Mouse (Mus musculus) heart, embryonic 12.5 days (tissue): ENCODE measurements around the gene Bbs9. TPM values are rescaled to one million over a fixed set of nuclear protein-coding genes. Genes with fewer than 3 reads are reported as not detected.

ENCODE experiments used
- ATAC-seq: fragments of 200-750 bp; cut with Nextera tagmentation; 2 replicates; pipeline ENCODE4 v1.8.0; 2017; ENCODE audit warnings: moderate TSS enrichment, moderate library complexity; ENCODE audit not compliant: insufficient number of reproducible peaks, low FRiP score
- H3K27ac ChIP-seq: fragments of 300-500 bp; sonication (generic); 2 replicates; pipeline ENCODE4 v1.5.1; 2016; ENCODE audit warnings: mild to moderate bottlenecking, moderate library complexity; ENCODE audit not compliant: poor library complexity, severe bottlenecking
- H3K27me3 ChIP-seq: fragments of 300-500 bp; sonication (generic); replicated peaks from 2 replicates; pipeline ENCODE4 v1.6.1; 2016; ENCODE audit warnings: mild to moderate bottlenecking, moderate library complexity
- H3K36me3 ChIP-seq: fragments of 300-500 bp; sonication (generic); 2 replicates; pipeline ENCODE4 v1.6.1; 2016; ENCODE audit warnings: mild to moderate bottlenecking, moderate library complexity
- H3K4me1 ChIP-seq: fragments of 300-500 bp; sonication (generic); replicated peaks from 2 replicates; pipeline ENCODE4 v1.6.1; 2016; ENCODE audit warnings: mild to moderate bottlenecking
- H3K4me2 ChIP-seq: fragments of 300-500 bp; sonication (generic); 2 replicates; pipeline ENCODE4 v1.6.1; 2016; ENCODE audit warnings: mild to moderate bottlenecking, moderate library complexity
- H3K4me3 ChIP-seq: fragments of 300-500 bp; sonication (generic); 2 replicates; pipeline ENCODE4 v1.5.1; 2016; ENCODE audit warnings: mild to moderate bottlenecking
- H3K9ac ChIP-seq: fragments of 300-500 bp; sonication (generic); 2 replicates; pipeline ENCODE4 v1.6.1; 2016; ENCODE audit warnings: mild to moderate bottlenecking, moderate library complexity
- H3K9me3 ChIP-seq: fragments of 300-500 bp; sonication (generic); replicated peaks from 2 replicates; pipeline ENCODE4 v1.6.1; 2016; ENCODE audit warnings: mild to moderate bottlenecking, moderate library complexity
- WGBS: fragments of 180-500 bp; shearing (Covaris S2); methylation state at CpG from one replicate; pipeline ENCODE4 v1.1.7; 2016; 5-methylcytosine and 5-hydroxymethylcytosine counted together
- polyA plus RNA-seq: library from polyadenylated mRNA; unstranded; fragments of >200 nt; fragmentation: Nextera tagmentation; extraction: Ambion mirVana; gene quantifications from 2 replicates; pipeline ENCODE4 v1.2.1, GENCODE M21; 2016

The Bbs9 gene
- polyA plus RNA-seq, 1 experiment from 2014 or later, result 8.0 TPM

DNA sequence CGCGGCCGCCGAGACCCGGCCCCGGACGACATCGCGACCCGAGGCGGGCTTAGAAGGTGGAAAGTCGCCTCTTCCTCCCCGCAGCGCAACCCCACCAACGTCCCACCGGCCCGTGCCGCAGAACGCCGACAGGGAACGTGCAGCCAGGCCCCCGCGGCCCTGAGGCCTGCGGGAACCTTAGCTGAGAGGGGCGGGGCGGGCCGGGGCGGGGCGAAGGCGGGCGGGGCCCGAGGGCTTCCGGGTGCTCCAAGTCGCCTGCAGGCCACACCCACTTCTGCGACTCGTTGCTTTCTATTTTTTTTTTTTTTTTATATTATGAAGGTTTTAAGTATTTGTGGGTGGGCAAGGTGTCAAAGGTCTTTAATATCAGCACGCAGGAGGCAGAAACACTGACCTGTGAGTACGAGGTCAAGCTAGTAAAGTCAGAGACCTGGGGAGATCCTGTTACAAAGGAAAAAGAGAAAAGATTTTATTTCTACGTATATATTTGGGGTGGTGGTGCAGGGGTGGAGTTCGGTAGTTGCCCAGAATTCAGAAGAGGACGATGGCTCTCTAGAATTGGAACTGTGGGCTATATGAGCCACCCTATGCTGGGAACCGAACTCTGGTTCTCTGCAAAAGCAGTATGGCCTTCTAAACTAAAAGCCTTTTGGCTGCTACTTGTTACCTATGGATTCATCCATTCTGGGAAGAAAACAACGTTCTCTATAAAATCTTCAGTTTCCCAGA lies 7.2 kb upstream of the Bbs9 start:
- peak; percentile 94 for ATAC-seq
- WGBS, result 4% methylated on average over 43 of the region's 43 CpGs

DNA sequence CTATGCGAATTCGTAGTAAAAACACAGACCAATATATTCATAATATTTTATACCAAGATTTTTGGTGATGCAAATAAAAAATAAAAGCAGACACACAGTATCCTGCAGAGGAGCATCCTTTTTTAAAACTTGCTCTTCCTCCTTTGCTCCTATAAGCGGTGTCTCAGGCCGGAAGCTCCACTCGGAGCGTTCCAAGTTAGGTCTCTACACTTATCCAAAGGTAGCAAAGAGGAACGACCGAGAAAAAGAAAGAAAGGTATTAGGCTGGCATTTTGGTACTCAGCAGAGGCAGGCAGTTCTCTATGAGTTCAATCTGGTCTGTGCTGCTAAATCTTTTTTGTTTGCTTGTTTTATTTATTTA lies 6.6 kb upstream of the Bbs9 start:
- Histone ChIP-seq H3K9me3 (no peaks in the 10 kb centered on the region), H3K36me3 (peaks cover 13% of the 10 kb centered on the region), H3K4me2 (no peak overlapping the region), H3K27ac (no peak overlapping the region), H3K27me3 (no peaks in the 10 kb centered on the region), H3K9ac (no peak overlapping the region), H3K4me3 (no peak overlapping the region), H3K4me1 (peaks cover 3% of the 10 kb centered on the region; the same call in 1 of the 2 replicates)
- WGBS, result 70% methylated on average over 8 of the region's 8 CpGs
- no peak for ATAC-seq

More for the DNA sequence above, 7.2 kb upstream of the Bbs9 start:
- Histone ChIP-seq H3K27me3 (no peaks in the 10 kb centered on the region), H3K9me3 (no peaks in the 10 kb centered on the region), H3K4me1 (peaks cover 3% of the 10 kb centered on the region; the same call in 1 of the 2 replicates), H3K9ac (peak overlapping the region; percentile 95), H3K27ac (peak overlapping the region; percentile 89), H3K36me3 (peaks cover 13% of the 10 kb centered on the region), H3K4me3 (peak overlapping the region; percentile 80), H3K4me2 (peak overlapping the region; percentile 77)

DNA sequence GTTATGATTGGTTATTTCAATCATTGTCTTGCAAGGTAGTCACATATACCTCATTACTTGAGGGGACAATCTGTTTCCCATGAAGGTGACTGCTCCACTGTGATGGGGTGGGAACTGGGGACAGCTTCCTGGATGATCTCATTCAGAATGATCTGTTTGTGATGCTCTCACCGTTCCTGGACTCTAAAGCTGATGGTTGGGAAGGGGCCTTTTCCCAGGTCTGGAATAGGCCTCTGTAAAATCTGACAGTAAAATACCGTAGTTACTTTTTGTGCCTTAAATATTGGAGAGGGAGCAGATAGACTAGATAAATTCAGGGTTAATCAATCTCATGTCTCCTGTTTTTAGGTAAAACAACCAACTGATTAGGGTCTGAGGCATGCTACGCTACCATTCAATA lies 5.9 kb upstream of the Bbs9 start, which contains the start of gene Rp9:
TSS of gene Rp9 (minus strand) at position 101 of the 400 bp plus-strand sequence.
- peaks cover 12% of the 10 kb centered on the region for H3K36me3 ChIP-seq
- H3K4me1 ChIP-seq, result peaks cover 3% of the 10 kb centered on the region; the same call in 1 of the 2 replicates
- WGBS, result 85% methylated on average over 3 of the region's 3 CpGs
- H3K4me2 ChIP-seq, result peak within 1 kb of the TSS; percentile 77
- H3K27me3 ChIP-seq, result no peaks in the 10 kb centered on the region
- no peak for ATAC-seq
- H3K9ac ChIP-seq, result peak within 1 kb of the TSS; percentile 47; the same call in 1 of the 2 replicates
- peak within 1 kb of the TSS; percentile 80; the same call in 1 of the 2 replicates for H3K4me3 ChIP-seq
- H3K27ac ChIP-seq, result no peak within 1 kb of the TSS
- no peaks in the 10 kb centered on the region for H3K9me3 ChIP-seq

DNA sequence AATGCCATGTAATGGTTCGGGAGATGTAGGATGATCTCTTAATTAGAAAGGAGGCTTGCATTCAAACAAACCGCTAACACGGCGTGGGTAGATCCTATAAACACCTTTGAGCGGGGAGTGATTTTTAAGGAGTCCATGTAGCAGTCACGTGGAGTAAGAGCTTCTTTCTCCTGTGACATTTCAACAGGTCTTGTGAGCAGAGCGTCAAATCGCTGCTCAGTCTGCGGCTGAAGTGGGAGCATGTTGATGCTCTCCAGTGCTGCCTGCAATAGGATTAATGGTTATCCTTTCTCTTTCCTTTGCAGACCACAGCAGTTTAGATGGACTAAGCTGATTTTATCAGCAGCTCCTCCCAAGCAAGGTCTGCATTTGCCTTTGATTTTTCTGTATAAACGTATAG lies 750 bp downstream of the Bbs9 start:
- Histone ChIP-seq H3K4me2 (peak overlapping the region; percentile 92), H3K27ac (no peak overlapping the region; the same call in 1 of the 2 replicates), H3K9me3 (no peaks in the 10 kb centered on the region), H3K27me3 (no peaks in the 10 kb centered on the region), H3K4me1 (no peaks in the 10 kb centered on the region), H3K9ac (peak overlapping the region; percentile 73), H3K36me3 (no peaks in the 10 kb centered on the region), H3K4me3 (peak overlapping the region; percentile 60)
- WGBS, result 4% methylated on average over 10 of the region's 10 CpGs
- ATAC-seq, result no peak

DNA sequence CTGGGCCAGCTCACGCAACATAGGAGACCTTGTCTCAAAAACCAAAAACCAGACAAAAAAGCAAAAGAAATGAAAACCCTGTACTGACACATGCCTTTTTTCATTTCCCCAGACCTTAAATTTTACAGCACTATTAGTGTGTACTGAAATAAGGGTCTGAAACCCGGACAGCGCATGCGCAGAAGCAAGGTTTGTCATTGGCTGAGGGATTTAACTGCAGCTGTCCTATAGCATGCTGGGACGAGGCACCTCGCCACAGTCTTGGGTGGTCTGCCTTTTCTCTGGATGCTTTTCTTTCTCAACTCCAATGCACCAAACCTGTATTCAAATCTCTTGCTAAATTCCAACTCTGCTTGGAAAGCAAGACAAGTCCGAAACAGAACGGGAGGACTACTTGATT lies 3.4 kb downstream of the Bbs9 start:
- no peak overlapping the region for H3K4me3 ChIP-seq
- H3K9ac ChIP-seq, result no peak overlapping the region
- no peak for ATAC-seq
- H3K4me1 ChIP-seq, result no peaks in the 10 kb centered on the region
- H3K4me2 ChIP-seq, result no peak overlapping the region
- no peaks in the 10 kb centered on the region for H3K27me3 ChIP-seq
- no peaks in the 10 kb centered on the region for H3K36me3 ChIP-seq
- H3K9me3 ChIP-seq, result no peaks in the 10 kb centered on the region
- H3K27ac ChIP-seq, result no peak overlapping the region
- WGBS, result 89% methylated on average over 8 of the region's 8 CpGs

DNA sequence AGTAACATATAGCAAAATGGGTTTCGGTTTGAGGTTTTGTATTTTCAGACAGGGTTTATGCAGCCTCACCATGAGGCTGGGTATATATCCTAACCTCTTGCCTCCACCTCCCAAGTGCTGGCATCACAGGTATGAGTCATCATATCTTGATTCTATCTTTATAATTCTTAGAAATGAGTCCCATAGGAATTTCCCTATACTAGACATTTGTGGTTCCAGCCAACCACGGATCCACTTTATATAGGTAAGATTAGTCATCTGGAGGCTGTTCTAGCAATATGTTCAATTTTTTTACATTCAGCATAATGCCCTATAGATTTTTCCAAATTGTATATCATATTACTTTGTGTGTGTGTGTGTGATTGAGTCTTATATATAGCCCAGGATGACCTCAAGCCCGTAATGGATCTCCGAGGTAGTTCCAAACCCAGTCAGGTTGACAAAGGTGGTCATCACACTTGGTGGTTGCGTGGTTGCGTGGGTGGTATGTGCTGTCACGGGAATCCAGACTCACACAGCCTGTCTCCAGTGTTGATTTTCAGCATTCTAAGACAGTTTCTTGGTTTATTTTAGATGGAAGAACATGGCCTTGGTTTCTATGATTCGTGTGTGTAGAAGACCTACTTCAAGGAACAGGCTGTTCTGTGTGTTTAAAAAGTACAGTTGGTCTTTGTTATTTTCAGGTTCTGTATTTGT lies 8.5 kb downstream of the Bbs9 start:
- no peak overlapping the region for H3K9ac ChIP-seq
- no peak for ATAC-seq
- 89% methylated on average over 8 of the region's 8 CpGs for WGBS
- H3K27me3 ChIP-seq, result no peaks in the 10 kb centered on the region
- H3K9me3 ChIP-seq, result no peaks in the 10 kb centered on the region
- H3K4me1 ChIP-seq, result no peaks in the 10 kb centered on the region
- no peak overlapping the region for H3K27ac ChIP-seq
- H3K36me3 ChIP-seq, result no peaks in the 10 kb centered on the region
- H3K4me3 ChIP-seq, result no peak overlapping the region
- no peak overlapping the region for H3K4me2 ChIP-seq

DNA sequence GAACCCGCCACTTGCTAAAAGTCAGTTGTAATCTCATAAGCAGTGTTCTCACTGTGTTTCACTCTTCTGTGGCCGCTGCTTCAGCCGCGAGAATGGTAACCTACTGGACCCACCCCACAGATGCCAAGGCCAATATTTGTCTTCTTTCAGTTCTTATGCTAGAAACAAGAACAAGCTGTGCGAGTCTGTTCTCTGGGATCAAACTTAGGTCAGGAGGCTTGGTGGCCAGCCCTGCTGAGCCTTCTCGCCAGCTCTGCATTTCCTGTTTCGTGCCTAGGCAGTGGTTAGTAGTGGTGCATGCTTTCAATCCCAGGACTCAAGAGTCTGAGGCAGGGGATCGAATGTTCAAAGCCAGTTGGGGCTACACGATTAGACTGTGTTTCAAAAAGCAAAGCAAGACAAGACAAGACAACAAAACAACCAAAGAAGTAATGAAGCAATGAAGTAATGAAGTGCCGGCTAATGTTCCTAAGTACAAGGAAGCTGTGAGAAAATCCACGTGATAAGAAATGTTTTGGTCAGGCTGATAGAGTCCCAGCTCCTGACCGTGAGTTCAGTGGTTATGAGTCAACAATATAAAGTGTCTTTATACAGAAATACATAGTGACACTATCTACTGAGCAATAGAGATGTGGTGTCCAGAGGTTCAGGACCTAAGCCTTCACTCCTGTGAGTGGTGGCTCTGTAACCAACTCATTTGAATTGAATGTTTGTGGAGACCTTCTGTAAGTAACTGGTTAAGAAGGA lies 9.2 kb downstream of the Bbs9 start:
- ATAC-seq, result no peak
- Histone ChIP-seq H3K27me3 (no peaks in the 10 kb centered on the region), H3K36me3 (no peaks in the 10 kb centered on the region), H3K4me2 (no peak overlapping the region), H3K27ac (no peak overlapping the region), H3K9me3 (no peaks in the 10 kb centered on the region), H3K4me1 (no peaks in the 10 kb centered on the region), H3K9ac (no peak overlapping the region), H3K4me3 (no peak overlapping the region)
- 76% methylated on average over 12 of the region's 12 CpGs for WGBS

DNA sequence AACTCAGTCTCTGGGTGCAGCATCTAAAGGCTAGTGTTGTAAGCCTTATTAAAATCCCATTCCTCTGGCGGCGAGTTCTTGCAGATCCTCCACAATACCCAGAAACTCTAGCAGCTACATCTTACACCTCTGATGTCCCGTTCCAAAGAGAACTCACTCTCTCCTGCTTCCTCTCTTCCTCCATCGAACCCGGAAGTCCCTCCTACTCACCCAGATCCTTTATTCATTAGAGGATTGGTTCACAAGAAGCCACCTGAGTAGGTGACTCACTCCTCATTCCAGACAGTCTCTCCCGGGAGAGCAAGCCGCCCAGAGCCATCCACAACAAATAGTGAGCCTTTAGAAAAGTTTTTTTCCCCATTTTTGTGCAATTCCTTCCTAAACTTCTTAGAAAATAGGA lies 10.7 kb downstream of the Bbs9 start:
- 83% methylated on average over 7 of the region's 7 CpGs for WGBS
- Histone ChIP-seq H3K9ac (no peak overlapping the region), H3K4me2 (no peak overlapping the region), H3K4me3 (no peak overlapping the region), H3K27ac (no peak overlapping the region), H3K4me1 (no peaks in the 10 kb centered on the region), H3K36me3 (no peaks in the 10 kb centered on the region), H3K27me3 (no peaks in the 10 kb centered on the region), H3K9me3 (no peaks in the 10 kb centered on the region)
- no peak for ATAC-seq

DNA sequence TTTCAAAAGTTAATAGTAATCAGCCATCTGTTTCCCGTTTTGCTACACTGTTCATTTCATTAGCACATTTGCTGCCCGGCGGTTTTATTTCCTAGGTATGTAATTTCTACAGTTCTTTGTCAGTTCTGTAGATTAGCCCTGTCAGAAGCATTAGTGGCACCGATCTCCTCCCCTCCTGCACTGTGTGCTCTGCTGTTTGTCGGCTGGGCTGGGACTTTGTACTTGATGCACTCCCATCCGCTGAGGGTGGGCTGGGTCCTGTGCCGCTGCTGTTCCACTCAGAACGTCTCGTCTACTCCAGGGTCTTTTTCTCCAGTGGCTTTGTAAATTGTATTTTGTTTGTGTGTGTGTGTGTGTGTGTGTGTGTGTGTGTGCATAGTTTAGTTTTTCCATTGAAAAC lies 13.4 kb downstream of the Bbs9 start:
- H3K9ac ChIP-seq, result no peak overlapping the region
- H3K4me2 ChIP-seq, result no peak overlapping the region
- H3K27ac ChIP-seq, result no peak overlapping the region
- no peaks in the 10 kb centered on the region for H3K4me1 ChIP-seq
- ATAC-seq, result no peak
- no peaks in the 10 kb centered on the region for H3K9me3 ChIP-seq
- 33% methylated on average over 9 of the region's 9 CpGs for WGBS
- no peak overlapping the region for H3K4me3 ChIP-seq
- H3K27me3 ChIP-seq, result no peaks in the 10 kb centered on the region
- no peaks in the 10 kb centered on the region for H3K36me3 ChIP-seq

DNA sequence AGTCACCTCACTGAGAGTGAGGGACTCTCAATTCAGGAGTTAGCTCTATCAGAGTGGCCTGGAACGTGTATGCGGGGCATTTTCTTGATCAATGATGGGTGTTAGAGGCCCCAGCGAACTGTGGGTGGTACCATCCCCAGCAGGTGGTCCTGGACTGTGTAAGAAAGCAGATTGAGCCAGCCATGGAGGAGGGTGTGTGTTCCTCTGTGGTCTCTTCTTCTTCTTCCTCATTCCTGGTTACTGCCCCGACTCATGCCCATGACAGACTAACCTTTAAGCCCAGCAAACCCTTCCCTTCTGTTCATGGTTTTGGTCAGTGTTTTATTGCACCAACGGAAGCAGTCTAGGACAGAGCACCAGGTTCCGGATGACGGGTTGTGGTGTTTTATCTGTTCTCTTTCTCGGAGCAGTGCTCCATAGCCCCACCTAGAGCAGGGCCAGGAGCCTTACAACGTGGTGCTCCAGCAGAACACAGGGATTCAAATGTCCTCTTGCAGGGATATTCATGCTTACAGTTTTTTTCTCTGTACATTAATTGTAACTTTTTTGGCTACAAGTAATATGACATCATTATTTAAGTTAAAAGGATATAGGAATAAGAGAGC lies 18.8 kb downstream of the Bbs9 start:
- WGBS, result 77% methylated on average over 9 of the region's 9 CpGs
- Histone ChIP-seq H3K27ac (no peak overlapping the region), H3K9me3 (0 out of 2 replicates have a peak, but pooled peaks cover 2% of the 10 kb centered on the region), H3K4me1 (no peaks in the 10 kb centered on the region), H3K9ac (no peak overlapping the region), H3K4me2 (no peak overlapping the region), H3K36me3 (no peaks in the 10 kb centered on the region), H3K27me3 (no peaks in the 10 kb centered on the region), H3K4me3 (no peak overlapping the region)
- no peak for ATAC-seq

DNA sequence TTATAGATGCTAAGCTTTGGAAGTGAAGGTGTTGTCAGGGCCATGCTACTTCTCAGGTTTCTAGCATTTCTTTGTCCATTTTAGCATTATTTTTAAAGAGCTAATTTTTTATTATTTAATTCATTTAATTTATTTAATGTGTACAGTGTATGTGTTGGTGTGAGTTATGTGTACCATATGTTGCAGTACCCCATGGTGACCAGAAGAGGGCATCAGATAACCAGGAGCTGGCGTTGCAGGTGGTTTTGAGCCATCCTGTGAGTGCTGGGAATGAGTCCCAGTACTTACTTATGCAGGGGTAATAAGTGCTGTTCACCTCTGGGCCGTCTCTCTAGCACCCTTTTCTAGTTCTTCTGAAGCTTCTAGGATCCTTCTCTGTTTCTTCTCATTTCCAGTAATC lies 19.6 kb downstream of the Bbs9 start:
- no peaks in the 10 kb centered on the region for H3K27me3 ChIP-seq
- H3K4me2 ChIP-seq, result no peak overlapping the region
- H3K27ac ChIP-seq, result no peak overlapping the region
- 79% methylated on average over 2 of the region's 2 CpGs for WGBS
- H3K36me3 ChIP-seq, result no peaks in the 10 kb centered on the region
- no peak overlapping the region for H3K4me3 ChIP-seq
- no peak for ATAC-seq
- H3K4me1 ChIP-seq, result no peaks in the 10 kb centered on the region
- H3K9ac ChIP-seq, result no peak overlapping the region
- H3K9me3 ChIP-seq, result 0 out of 2 replicates have a peak, but pooled peaks cover 2% of the 10 kb centered on the region
